Mouse (Mus musculus): ENCODE data around the gene Gm17019.
"Not testable (repeated sequence)": the region's sequence is repeated elsewhere in the genome, so short reads cannot be mapped to it uniquely, and the experiment has no call there.

DNA sequence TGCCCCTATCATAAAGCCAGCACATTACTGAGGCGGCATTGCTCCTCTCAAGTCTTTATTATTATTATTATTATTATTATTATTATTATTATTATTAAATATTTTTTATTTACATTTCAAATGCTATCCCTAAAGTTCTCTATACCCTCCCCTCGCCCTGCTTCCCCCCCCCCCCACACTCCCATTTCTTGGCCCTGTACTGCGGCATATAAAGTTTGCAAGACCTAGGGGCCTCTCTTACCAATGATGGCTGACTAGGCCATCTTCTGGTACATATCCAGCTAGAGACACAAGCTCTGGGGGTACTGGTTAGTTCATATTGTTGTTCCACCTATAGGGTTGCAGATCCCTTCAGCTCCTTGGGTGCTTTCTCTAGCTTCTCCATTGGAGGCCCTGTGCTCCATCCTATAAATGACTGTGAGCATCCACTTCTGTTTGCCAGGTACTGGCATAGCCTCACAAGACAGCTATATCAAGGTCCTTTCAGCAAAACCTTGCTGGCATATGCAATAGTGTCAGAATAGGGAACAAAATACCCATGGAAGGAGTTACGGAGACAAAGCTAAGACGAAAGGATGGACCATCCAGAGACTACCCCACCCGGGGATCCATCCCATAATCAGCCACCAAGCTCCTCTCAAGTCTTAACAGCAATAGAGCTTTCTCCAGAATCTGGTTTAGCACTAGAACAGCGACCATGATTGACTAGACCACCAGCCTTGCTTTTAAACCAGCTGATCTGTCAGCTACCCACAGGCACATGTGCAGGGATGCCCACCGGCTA lies 42.2 kb downstream of the Gm17019 start:
- not testable (repeated sequence) for TF ChIP-seq CTCF (IDR thresholded peaks at IDR 0.05; ENCODE audit: extremely low read depth, insufficient read length, insufficient replicate concordance, low read depth, low read length); POLR2A (IDR thresholded peaks at IDR 0.05; ENCODE audit: low read depth, low read length)
